Mouse (Mus musculus) megakaryocyte, embryonic 14.5 days (primary cell): ENCODE results near the gene Nek2.

Experiments
- FLI1 ChIP-seq: IDR thresholded peaks from 2 replicates; pipeline ENCODE4 v1.6.1; 2012; ENCODE audit warnings: low read length, inconsistent platforms, mixed read lengths
- GATA1 ChIP-seq: IDR thresholded peaks from 3 replicates; pipeline ENCODE4 v1.6.1; 2012; ENCODE audit warnings: mixed read lengths, low read length, inconsistent platforms, borderline replicate concordance

- no peak for TF ChIP-seq GATA1
- no peak for TF ChIP-seq FLI1
Measured at GRCm38 (mm10) chr1:191817418-191818144, 3.7 kb upstream of the Nek2 start.
